Mouse (Mus musculus): Measurements from ENCODE around the gene Gm28729.
A peak's percentile ranks its signal among the peaks of the same experiment; 100 is the strongest.
"Not testable (repeated sequence)": the region's sequence is repeated elsewhere in the genome, so short reads cannot be mapped to it uniquely, and the experiment has no call there.

Gene Gm28729

DNA sequence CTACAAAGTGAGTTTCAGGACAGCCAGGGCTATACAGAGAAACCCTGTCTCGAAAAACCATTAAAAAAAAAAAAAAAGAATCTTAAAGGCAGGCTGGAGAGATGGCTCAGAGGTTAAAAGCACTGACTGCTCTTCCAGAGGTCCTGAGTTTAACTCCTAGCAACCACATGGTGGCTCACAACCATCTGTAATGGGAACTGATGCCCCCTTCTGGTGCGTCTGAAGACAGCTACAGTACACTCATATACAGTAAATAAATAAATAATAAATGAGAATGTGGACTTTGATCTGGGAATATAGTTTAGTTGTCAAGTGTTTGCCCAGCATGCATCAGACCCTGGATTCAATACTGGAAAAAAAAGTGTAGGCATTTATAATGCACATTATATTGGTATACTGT lies 3.5 kb downstream of the Gm28729 start:
- DNase-seq (ENCODE audit: low spot score), result not testable (repeated sequence)

GRCm38 (mm10) chr9:96517429-96517828 lies 7.6 kb downstream of the Gm28729 start:
- DNase-seq (ENCODE audit: low spot score), result no peak

DNA sequence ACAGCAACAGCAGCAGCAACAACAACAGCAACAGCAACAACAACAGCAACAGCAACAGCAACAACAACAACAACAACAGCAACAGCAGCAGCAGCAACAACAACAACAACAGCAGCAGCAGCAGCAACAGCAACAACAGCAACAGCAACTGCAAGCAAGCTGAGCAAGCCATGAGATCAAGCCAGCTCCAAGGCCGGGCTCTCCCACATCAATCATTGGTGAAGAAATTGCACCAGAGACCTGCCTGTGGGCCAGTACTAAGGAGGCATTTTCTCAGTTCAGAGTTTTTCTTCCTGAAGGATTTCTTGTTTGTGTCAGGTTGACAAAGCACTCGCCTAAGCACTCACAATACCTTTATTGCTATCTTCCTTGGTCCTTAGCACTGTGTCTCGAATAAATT lies 8.3 kb downstream of the Gm28729 start:
- no peak for DNase-seq (ENCODE audit: low spot score)

GRCm38 (mm10) chr9:96515737-96516136 lies 9.3 kb downstream of the Gm28729 start:
- no peak for DNase-seq (ENCODE audit: low spot score)

DNA sequence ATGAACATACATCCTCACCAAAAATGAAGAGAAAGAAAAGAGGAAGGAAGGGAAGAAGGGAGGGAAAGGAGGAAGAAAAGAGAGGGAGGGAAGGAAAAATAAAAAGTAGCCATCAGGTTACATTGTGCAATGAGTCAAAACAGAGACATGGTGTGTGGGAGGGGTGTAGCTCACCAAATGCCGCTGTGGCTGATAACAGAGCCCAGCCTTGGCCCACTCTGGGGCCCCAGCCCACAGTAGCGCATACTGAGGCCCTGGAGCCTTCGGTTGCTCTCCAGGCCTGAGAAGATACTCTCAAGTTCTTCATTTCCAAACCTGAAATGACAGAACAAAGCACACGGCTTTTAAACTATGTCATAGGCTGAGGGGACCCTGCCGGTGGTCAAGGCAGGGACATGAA lies 10.8 kb downstream of the Gm28729 start:
- no peak for DNase-seq (ENCODE audit: low spot score)

GRCm38 (mm10) chr9:96506011-96506498 lies 19.0 kb downstream of the Gm28729 start:
- DNase-seq (ENCODE audit: low spot score), result peak; percentile 17

GRCm38 (mm10) chr9:96505156-96505555 lies 19.9 kb downstream of the Gm28729 start:
- DNase-seq (ENCODE audit: low spot score), result no peak

- DNase-seq (ENCODE audit: low spot score), result no peak
Measured at GRCm38 (mm10) chr9:96504116-96504895, 20.8 kb downstream of the Gm28729 start.

DNA sequence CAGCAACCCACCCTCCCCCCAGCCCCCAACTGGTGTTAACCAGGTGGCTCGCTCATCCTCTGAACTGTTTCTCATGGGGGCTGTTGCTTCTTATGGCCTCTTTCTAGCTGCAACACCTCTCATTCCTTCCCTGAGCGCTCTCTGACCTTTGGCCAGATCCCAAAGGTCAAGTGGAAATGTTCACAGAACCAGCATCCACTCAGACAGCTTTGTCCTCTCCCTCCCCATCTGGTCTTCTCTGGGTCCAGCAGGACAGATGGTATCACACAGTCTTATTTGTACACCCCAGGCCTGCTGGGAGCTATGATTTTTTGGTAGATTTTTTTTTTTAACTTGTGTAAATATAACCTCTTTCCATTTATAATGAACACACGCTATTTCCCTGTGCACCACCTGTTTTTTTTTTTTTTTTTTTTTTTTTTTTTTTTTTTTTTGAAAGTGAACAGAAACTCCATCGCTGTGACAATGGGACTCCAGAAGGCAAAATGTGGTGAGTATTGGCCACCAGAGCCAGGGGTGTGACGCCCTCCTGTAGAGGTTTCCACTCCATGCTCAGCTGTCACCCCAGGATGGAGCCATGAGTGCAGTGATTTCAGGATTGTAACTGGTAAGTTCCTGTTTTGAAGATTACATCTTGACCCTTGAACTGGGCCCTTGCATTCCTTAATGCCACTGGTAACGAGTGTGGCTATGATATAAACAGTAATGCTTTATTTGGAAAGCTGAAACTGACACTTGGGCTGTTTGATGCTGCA lies 22.0 kb downstream of the Gm28729 start:
- no peak for DNase-seq (ENCODE audit: low spot score)

DNA sequence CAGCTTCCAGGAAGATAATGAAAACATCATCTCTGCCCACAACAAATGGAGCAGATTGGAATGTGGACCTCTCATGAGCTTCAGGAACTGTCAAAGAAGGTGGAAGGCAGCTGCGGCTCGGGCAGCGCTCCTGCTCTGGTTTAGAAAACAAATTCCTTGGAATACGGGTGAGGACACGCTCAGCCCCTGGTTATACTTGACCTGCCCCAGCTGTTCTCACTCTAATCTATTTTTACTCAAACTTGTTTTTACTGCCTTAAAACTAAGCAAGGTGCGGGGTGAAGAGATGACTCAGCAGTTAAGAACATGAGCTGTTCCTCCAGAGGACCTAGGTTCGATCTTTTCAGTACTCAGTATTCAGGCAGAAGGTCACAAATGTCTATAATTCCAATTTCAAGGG lies 23.8 kb downstream of the Gm28729 start:
- DNase-seq (ENCODE audit: low spot score), result no peak

DNA sequence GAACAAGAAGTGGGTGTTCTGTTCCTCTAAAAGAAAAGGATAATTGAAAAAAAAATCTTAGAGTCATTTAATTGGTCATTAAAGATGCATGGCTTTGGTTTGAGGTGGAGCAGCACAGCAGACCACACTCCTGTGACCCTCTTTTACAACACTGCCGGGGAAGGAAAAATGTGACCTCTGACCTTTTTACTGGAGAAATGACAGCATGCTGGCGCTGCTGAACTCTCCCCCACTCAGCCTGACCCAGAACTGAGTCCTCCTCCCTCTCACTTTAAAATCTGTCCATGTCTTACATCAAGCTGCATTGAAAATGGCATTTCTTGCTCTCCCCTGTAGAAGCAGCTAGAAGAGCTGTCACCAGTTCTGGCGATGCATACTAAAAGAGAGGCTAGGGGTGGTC lies 31.9 kb downstream of the Gm28729 start:
- DNase-seq (ENCODE audit: low spot score), result peak; percentile 56

DNA sequence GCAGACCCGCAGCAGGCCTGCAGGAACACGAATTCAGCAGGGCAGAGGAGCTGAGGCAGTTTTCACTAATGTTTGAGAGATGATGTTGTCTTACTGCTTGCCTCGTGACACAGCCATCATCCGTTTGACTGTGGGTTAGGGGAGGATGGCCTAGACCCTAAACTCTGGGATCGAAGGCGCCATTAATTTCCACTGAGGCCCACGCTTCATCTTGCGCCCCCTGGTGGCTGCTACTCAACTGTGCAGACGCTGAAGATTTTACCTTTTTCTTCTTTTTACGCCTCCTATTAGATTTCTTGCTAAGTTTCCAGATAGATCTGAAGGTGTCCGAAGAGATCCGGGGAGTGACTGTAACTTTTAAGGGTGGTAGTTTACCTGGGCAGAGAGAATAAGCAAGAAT lies 33.3 kb downstream of the Gm28729 start:
- no peak for DNase-seq (ENCODE audit: low spot score)

GRCm38 (mm10) chr9:96487869-96488268 lies 37.2 kb downstream of the Gm28729 start:
- DNase-seq (ENCODE audit: low spot score), result not testable (repeated sequence)

GRCm38 (mm10) chr9:96483648-96484047 lies 41.4 kb downstream of the Gm28729 start:
- DNase-seq (ENCODE audit: low spot score), result no peak

DNA sequence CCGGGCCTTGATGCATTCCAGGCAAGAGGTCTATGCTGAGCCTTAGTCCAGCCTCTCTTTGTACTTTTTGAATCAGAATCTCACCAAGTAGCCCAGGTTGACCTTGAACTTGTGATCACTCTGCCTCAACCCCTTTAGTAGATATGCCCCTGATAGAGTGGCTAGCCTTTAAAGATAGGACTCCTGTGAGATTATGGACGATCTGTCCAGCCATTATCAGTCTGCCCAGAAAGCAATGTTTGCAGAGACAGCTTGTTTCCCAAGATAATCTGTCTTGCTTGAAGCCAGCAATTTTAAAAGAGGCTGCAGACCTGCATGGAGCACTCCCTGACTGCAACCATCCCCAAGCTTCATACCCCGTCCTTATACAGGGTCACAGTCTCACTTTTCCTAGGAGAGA lies 42.0 kb downstream of the Gm28729 start:
- DNase-seq (ENCODE audit: low spot score), result no peak

DNA sequence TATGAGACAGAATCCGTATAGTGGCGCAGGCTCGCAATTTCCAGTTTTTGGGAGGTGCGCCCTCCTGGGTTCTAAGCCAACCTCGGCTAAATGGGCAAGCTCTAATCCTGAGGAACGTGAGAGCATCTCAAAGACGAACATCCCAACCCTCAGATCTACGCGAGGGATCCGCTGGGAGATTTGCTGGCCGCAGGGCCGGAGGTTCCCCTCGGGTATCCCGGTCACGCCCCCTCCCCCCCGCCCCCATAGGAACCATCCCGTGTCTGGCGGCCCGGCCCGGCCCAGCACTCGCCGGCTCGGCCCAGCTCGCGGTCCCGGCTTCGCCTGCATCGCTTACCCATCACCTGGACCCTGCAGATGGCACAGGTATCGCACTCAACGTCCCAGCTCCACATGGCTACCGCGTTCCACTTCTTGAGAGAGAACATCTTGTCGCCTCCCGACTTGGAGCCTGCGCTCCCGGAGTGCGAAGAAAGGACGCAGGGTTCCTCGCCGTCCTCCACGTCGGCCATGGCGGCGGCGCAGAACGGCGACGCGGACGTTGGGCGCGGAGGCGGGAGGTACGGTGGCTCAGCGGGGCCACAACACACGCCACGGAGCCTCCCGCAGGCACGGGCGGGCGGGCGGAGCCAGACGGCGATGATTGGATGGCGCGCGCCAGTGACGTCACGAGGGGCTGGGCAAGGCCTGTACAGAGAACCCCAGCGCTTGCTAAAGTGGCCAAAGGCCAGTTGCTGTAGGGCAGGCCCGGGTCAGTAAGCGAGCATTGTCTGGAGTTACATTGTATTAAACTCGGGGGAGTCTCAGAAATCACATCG lies 46.8 kb downstream of the Gm28729 start, which contains the start of gene Rnf7:
Gene Rnf7, minus strand, starts transcription at position 605 of the 818 bp plus-strand sequence.
- DNase-seq (ENCODE audit: low spot score), result peak; percentile 100

GRCm38 (mm10) chr9:96472356-96472755 lies 52.7 kb downstream of the Gm28729 start:
- DNase-seq (ENCODE audit: low spot score), result no peak

- not testable (repeated sequence) for DNase-seq (ENCODE audit: low spot score)
Measured at GRCm38 (mm10) chr9:96471681-96472080, 53.4 kb downstream of the Gm28729 start.

GRCm38 (mm10) chr9:96470266-96470974 lies 54.6 kb downstream of the Gm28729 start:
- no peak for DNase-seq (ENCODE audit: low spot score)

DNA sequence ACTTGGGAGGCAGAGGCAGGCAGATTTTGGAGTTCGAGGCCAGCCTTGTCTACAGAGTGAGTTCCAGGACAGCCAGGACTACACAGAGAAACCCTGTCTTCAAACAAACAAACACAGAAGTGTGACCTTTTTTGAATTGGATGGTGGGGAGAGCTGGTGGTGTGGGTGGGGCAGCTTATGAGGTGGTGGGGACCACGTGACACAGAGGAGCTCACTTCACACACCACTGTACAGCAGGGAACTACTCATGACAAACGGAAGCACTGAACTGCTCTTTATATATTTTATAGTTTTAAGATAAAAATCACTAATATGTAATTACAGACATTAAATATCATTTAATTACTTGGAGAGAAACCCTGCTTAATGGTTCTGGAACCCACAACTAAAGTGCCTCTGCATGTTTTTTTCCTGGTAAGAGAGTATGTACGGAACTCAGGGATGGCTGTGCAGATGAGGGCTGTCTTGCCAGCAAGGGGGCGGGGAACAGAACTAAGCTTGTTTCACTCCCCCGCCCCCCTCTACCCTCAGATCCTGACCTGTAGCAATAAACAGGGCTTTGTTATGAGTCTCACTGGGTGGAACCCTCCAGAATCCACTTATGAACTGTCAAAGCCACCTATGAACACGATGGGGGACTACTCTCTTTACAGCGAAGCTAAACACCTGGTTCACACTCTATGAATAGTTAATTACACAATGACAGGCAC lies 55.4 kb downstream of the Gm28729 start:
- DNase-seq (ENCODE audit: low spot score), result no peak

- DNase-seq (ENCODE audit: low spot score), result no peak
Measured at GRCm38 (mm10) chr9:96463708-96464107, 61.4 kb downstream of the Gm28729 start.

Data from MN1 (cell line).